Mouse (Mus musculus) 3T3-L1 (cell line): ENCODE measurements around the gene Fbp1.
"Not testable (repeated sequence)": the region's sequence is repeated elsewhere in the genome, so short reads cannot be mapped to it uniquely, and the experiment has no call there.

Source experiments
- DNase-seq: peaks from one replicate; pipeline ENCODE4 v3.0.0-alpha.2; 2015; ENCODE audit warnings: low read depth, low spot score

Gene Fbp1

GRCm38 (mm10) chr13:62854666-62855065, 33.4 kb downstream of the Fbp1 start:
- peak; percentile 82 for DNase-seq

DNA sequence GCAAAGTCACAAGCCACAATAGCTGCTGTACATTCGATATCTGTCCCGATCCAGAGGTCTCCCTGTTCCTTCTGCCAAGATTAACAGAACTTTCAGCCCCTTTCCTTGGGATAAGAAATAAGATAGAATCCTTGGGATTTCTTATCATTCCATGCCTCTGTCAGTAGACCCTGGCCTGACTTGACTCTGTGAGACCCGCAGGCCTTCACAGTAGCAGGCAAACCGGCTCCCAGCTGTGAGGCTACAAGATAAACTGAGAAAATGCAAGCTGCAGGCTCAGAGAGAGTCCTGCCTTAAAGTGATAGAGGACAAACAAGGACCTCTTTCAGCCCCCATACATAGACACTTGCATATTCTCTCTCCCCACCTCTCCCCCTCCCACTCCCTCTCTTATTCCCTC, 54.7 kb downstream of the Fbp1 start:
- no peak for DNase-seq

DNA sequence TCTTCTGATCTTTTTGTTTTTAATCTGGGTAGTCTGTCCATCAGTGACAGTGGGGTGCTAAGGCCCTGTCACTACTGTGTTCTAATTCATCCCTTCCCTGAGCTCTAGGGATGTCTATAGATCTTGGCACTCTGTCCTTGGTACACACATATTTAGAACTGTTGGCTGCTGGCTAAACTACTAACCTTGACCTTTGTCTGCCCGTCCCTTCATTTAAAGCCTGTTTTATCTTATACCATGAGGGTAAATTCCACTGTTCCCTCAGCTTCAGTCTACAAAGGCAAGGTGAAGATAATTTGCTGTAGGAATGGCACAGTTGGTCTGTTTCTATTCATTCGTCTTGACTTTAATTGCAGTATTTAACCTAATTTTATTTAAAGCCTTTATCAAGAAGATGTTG, 55.8 kb downstream of the Fbp1 start:
- DNase-seq, result no peak

DNA sequence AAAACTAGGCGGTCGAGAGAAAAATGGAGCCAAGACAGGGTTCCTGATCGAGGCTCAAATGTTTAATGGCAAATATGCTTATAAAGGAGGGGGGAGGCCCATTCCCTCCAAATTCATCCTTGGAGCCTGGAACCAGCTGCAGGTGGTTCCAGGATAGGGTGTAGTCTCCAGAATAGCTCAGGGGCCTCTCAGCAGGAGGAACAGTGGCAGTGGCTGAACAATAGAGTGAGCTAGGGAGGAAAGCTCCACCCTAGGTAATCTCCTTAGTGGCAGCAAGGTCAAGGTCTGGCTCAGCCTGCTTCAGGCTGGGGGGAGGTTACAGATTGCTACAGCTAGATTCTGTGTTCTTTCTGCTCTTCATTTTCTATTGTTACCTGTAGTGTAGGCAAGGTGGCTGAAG, 72.4 kb downstream of the Fbp1 start:
- DNase-seq, result not testable (repeated sequence)
